ENCODE assay signal across 27 mouse cellular contexts in genomic region chr16:18253866-18254265, GRCm38 (mm10). TPM values are rescaled to one million over a fixed set of nuclear protein-coding genes. Genes with fewer than 3 reads are reported as not detected.
"Had no signal": no experiment of that assay in that cellular context is flagged by ENCODE, and none has a peak within 500 bp of the region (broad histone marks: within the 10 kb centered on the region; RNA-seq: fewer than 3 reads in every experiment).

No protein-coding gene starts in this region.

- H3K4me3 ChIP-seq: kidney, embryonic 15.5 days; layer of hippocampus, adult 2 months; left cerebral cortex, adult 2 months; liver, embryonic 13.5 days; neural tube, embryonic 12.5 days; neural tube, embryonic 15.5 days had no signal

- H3K4me2 ChIP-seq: kidney, embryonic 15.5 days; liver, embryonic 13.5 days; midbrain, embryonic 11.5 days; neural tube, embryonic 12.5 days; neural tube, embryonic 15.5 days had no signal

- H3K9me3 ChIP-seq: kidney, embryonic 15.5 days; liver, embryonic 13.5 days; neural tube, embryonic 12.5 days; neural tube, embryonic 15.5 days had no signal

- DNase-seq: kidney, adult 2 months; kidney, postnatal 14 days; kidney, postnatal 4 days; layer of hippocampus, adult 9-11 months; liver, embryonic 13.5 days; lung, adult 2 months; lung, postnatal 14 days; lung, postnatal 4 days; midbrain, embryonic 14.5 days; right cerebral cortex, adult 18-20 months; right cerebral cortex, postnatal 14 days; right cerebral cortex, postnatal 4 days; thymus, adult 2 months; thymus, postnatal 14 days had no signal

- H3K9ac ChIP-seq: kidney, embryonic 15.5 days; liver, embryonic 13.5 days; neural tube, embryonic 12.5 days; neural tube, embryonic 15.5 days had no signal

- H3K27me3 ChIP-seq: kidney, embryonic 15.5 days; liver, embryonic 13.5 days; neural tube, embryonic 12.5 days; neural tube, embryonic 15.5 days had no signal

- H3K27ac ChIP-seq: kidney, embryonic 15.5 days; layer of hippocampus, adult 2 months; left cerebral cortex, adult 2 months; liver, embryonic 13.5 days; neural tube, embryonic 12.5 days; neural tube, embryonic 15.5 days; stomach, postnatal 0 days had no signal

RNA-seq across cellular contexts. Expression of gene Gm49776, which starts 4.3 kb away (rescaled TPM):
- total RNA-seq: layer of hippocampus, adult 2 months; left cerebral cortex, adult 2 months; left cerebral cortex, postnatal 10 days; left cerebral cortex, postnatal 36 days; liver, adult 2 months; midbrain, postnatal 0 days had no signal
- polyA plus RNA-seq: kidney, adult 2 months; liver, adult 2 months; liver, embryonic 16.5 days; midbrain, embryonic 11.5 days; stomach, embryonic 14.5 days; thymus, adult 2 months had no signal
